ENCODE assay signal across 10 mouse cellular contexts in the genomic region with DNA sequence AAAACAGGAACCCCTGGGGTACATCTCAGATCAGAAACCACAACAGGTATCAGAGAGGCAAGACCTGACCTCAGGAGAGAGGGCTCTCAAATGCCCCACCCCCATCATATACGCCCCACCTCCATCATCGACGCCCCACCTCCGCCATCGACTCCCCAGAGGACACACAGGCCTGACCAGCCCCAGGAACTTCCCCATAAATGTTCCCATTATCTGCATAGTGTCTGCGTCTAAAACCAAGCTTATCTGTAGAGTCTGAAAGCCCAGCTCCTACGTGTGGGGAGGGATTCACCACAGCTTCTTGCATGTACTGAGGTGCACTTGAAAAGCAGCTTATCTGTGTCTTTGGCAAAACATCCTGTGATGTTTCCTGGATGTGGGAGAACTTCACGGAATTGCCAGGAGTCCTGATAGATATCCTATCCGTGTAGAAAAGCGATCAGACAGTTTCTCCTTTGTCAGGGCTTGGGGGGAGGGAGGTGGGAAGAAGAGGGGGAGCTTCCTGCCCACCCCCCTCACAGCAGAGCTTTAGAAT. TPM values are rescaled to one million over a fixed set of nuclear protein-coding genes. Genes with fewer than 3 reads are reported as not detected.
A peak's percentile ranks its signal among the peaks of the same experiment; 100 is the strongest.
DNase-seq lines count a peak whose midpoint lies in the region; ATAC-seq and TF ChIP-seq lines count a peak whose summit lies in the region.
"Had no signal": no experiment of that assay in that cellular context is flagged by ENCODE, and none has a peak within 500 bp of the region (broad histone marks: within the 10 kb centered on the region; RNA-seq: fewer than 3 reads in every experiment).

No protein-coding gene starts in this region.

- H3K4me1 ChIP-seq in heart, embryonic 13.5 days: peaks cover 31% of the 10 kb centered on the region
- peaks cover 31% of the 10 kb centered on the region for H3K4me1 ChIP-seq in liver, postnatal 0 days (ENCODE audit: insufficient read depth)
- no peaks in the 10 kb centered on the region for H3K4me1 ChIP-seq in forebrain, postnatal 0 days (ENCODE audit: insufficient read depth)
- H3K4me1 ChIP-seq: forebrain, embryonic 12.5 days had no signal

- intact Hi-C loops in gastrocnemius, adult 2 months (cut with DNase I): no loop called here
- intact Hi-C loops in gastrocnemius, postnatal 36 days (cut with DNase I): no loop called here

- H3K36me3 ChIP-seq in heart, embryonic 13.5 days: no peaks in the 10 kb centered on the region
- no peaks in the 10 kb centered on the region for H3K36me3 ChIP-seq in liver, postnatal 0 days (replicated peaks; ENCODE audit: insufficient read depth, low read length)
- H3K36me3 ChIP-seq in forebrain, postnatal 0 days (ENCODE audit: insufficient read depth): no peaks in the 10 kb centered on the region
- H3K36me3 ChIP-seq: forebrain, embryonic 12.5 days had no signal

- ATAC-seq in heart, embryonic 13.5 days (ENCODE audit: extremely low read depth, insufficient number of reproducible peaks, low FRiP score, low TSS enrichment): peak; percentile 42; the same call in 1 of the 2 replicates
- ATAC-seq in liver, postnatal 0 days: peak; percentile 64
- ATAC-seq in forebrain, postnatal 0 days: no peak

- no peak for DNase-seq in gastrocnemius, adult 2 months
- DNase-seq in gastrocnemius, postnatal 36 days: no peak
- DNase-seq in liver, postnatal 0 days: peak; percentile 77
- peak; percentile 65 to 75 for DNase-seq in spleen, postnatal 4 days (ENCODE audit: low spot score in 2 of 2)
- no peak for DNase-seq in forebrain, postnatal 0 days
- DNase-seq in cerebellum, adult 9-10 months: no peak
- DNase-seq in cerebellum, adult 18-20 months: no peak

- WGBS in heart, embryonic 13.5 days: 15% methylated on average over 10 of the region's 10 CpGs
- WGBS in liver, postnatal 0 days (ENCODE audit: insufficient replicate concordance): 12% methylated on average over 10 of the region's 10 CpGs
- 63% methylated on average over 10 of the region's 10 CpGs for WGBS in forebrain, postnatal 0 days

- H3K27ac ChIP-seq in gastrocnemius, adult 2 months: peak overlapping the region; percentile 52
- H3K27ac ChIP-seq in heart, embryonic 13.5 days (replicated peaks): peak overlapping the region; percentile 68
- peak overlapping the region; percentile 85 for H3K27ac ChIP-seq in liver, postnatal 0 days (ENCODE audit: low read depth)
- no peak overlapping the region for H3K27ac ChIP-seq in forebrain, postnatal 0 days (ENCODE audit: low read depth, low read length)
- H3K27ac ChIP-seq: forebrain, embryonic 12.5 days had no signal

- no peak for TF ChIP-seq CTCF in gastrocnemius, adult 2 months (IDR thresholded peaks at IDR 0.05)
- TF ChIP-seq CTCF in liver, postnatal 0 days (IDR thresholded peaks at IDR 0.05; ENCODE audit: low read depth): no peak
- TF ChIP-seq CTCF in forebrain, postnatal 0 days (IDR thresholded peaks at IDR 0.05; ENCODE audit: low read depth): no peak

- H3K4me3 ChIP-seq in gastrocnemius, adult 2 months: no peak overlapping the region
- H3K4me3 ChIP-seq in heart, embryonic 13.5 days: no peak overlapping the region
- H3K4me3 ChIP-seq in liver, postnatal 0 days (ENCODE audit: low read depth, low read length): no peak overlapping the region
- H3K4me3 ChIP-seq in forebrain, postnatal 0 days (ENCODE audit: low read depth, low read length): no peak overlapping the region
- H3K4me3 ChIP-seq: forebrain, embryonic 12.5 days had no signal

- TF ChIP-seq EP300 in liver, postnatal 0 days (IDR thresholded peaks at IDR 0.05; ENCODE audit: low read depth): peak; percentile 93

- no peak overlapping the region for H3K9ac ChIP-seq in heart, embryonic 13.5 days
- H3K9ac ChIP-seq in liver, postnatal 0 days (replicated peaks): no peak overlapping the region
- H3K9ac ChIP-seq in forebrain, postnatal 0 days: no peak overlapping the region
- H3K9ac ChIP-seq: forebrain, embryonic 12.5 days had no signal

- H3K27me3 ChIP-seq in heart, embryonic 13.5 days (replicated peaks): no peaks in the 10 kb centered on the region
- no peaks in the 10 kb centered on the region for H3K27me3 ChIP-seq in liver, postnatal 0 days (ENCODE audit: insufficient read depth, low read length)
- no peaks in the 10 kb centered on the region for H3K27me3 ChIP-seq in forebrain, postnatal 0 days (ENCODE audit: insufficient read depth, low read length)
- H3K27me3 ChIP-seq: forebrain, embryonic 12.5 days had no signal

- no peaks in the 10 kb centered on the region for H3K9me3 ChIP-seq in heart, embryonic 13.5 days
- no peaks in the 10 kb centered on the region for H3K9me3 ChIP-seq in liver, postnatal 0 days (ENCODE audit: low read length)
- no peaks in the 10 kb centered on the region for H3K9me3 ChIP-seq in forebrain, postnatal 0 days (ENCODE audit: low read length)
- H3K9me3 ChIP-seq: forebrain, embryonic 12.5 days had no signal

- H3K4me2 ChIP-seq in heart, embryonic 13.5 days: no peak overlapping the region
- peak overlapping the region; percentile 47 for H3K4me2 ChIP-seq in liver, postnatal 0 days (ENCODE audit: low read depth, low read length)
- H3K4me2 ChIP-seq in forebrain, postnatal 0 days (ENCODE audit: low read depth): no peak overlapping the region
- H3K4me2 ChIP-seq: forebrain, embryonic 12.5 days had no signal

RNA-seq across cellular contexts. Expression of a gene that starts 29.8 kb away (rescaled TPM):
- 1 to 10 TPM; 5.9 to 9.0 TPM for total RNA-seq in gastrocnemius, adult 2 months (2021)
- 1 to 10 TPM; 7.7 to 8.5 TPM for total RNA-seq in gastrocnemius, postnatal 36 days (2021)
- polyA plus RNA-seq in heart, embryonic 13.5 days (2015; fragmentation: Nextera tagmentation; extraction: Ambion mirVana): 14.1 and 14.8 TPM in 2 replicates
- polyA plus RNA-seq in liver, postnatal 0 days (2015; fragmentation: Nextera tagmentation; extraction: Ambion mirVana): 20.4 and 20.6 TPM in 2 replicates
- 2.4 and 4.6 TPM in 2 replicates for total RNA-seq in forebrain, postnatal 0 days (2014; rRNA removed)
- polyA plus RNA-seq in forebrain, postnatal 0 days (2015; fragmentation: Nextera tagmentation; extraction: Ambion mirVana): 2.7 and 4.9 TPM in 2 replicates

RNA-seq across cellular contexts. Expression of a gene that starts 37.7 kb away (rescaled TPM):
- total RNA-seq in gastrocnemius, adult 2 months (2021): 1 to 10 TPM; 3.4 to 3.7 TPM
- 1 to 10 TPM; 2.6 to 3.1 TPM for total RNA-seq in gastrocnemius, postnatal 36 days (2021)
- 4.8 and 5.5 TPM in 2 replicates for polyA plus RNA-seq in heart, embryonic 13.5 days (2015; fragmentation: Nextera tagmentation; extraction: Ambion mirVana)
- 0.53 and 0.60 TPM in 2 replicates for polyA plus RNA-seq in liver, postnatal 0 days (2015; fragmentation: Nextera tagmentation; extraction: Ambion mirVana)
- total RNA-seq in forebrain, postnatal 0 days (2014; rRNA removed): 30.5 and 37.8 TPM in 2 replicates
- polyA plus RNA-seq in forebrain, postnatal 0 days (2015; fragmentation: Nextera tagmentation; extraction: Ambion mirVana): 10.5 and 14.6 TPM in 2 replicates

RNA-seq across cellular contexts. Expression of a gene that starts 44.7 kb away (rescaled TPM):
- total RNA-seq in gastrocnemius, adult 2 months (2021): not detected
- not detected for total RNA-seq in gastrocnemius, postnatal 36 days (2021)
- not detected in 2 replicates for polyA plus RNA-seq in heart, embryonic 13.5 days (2015; fragmentation: Nextera tagmentation; extraction: Ambion mirVana)
- 0.31 and 0.39 TPM in 2 replicates for polyA plus RNA-seq in liver, postnatal 0 days (2015; fragmentation: Nextera tagmentation; extraction: Ambion mirVana)
- not detected in 2 replicates for total RNA-seq in forebrain, postnatal 0 days (2014; rRNA removed)
- polyA plus RNA-seq in forebrain, postnatal 0 days (2015; fragmentation: Nextera tagmentation; extraction: Ambion mirVana): 0.30 and 0.39 TPM in 2 replicates
- total RNA-seq: left cerebral cortex, postnatal 14 days had no signal
- polyA plus RNA-seq: forebrain, embryonic 12.5 days had no signal

RNA-seq across cellular contexts. Expression of a gene that starts 58.9 kb away (rescaled TPM):
- total RNA-seq in gastrocnemius, adult 2 months (2021): 1 to 10 TPM; 3.8 to 4.6 TPM
- total RNA-seq in gastrocnemius, postnatal 36 days (2021): 1 to 10 TPM; 3.3 to 3.8 TPM
- 9.9 and 10.1 TPM in 2 replicates for polyA plus RNA-seq in heart, embryonic 13.5 days (2015; fragmentation: Nextera tagmentation; extraction: Ambion mirVana)
- polyA plus RNA-seq in liver, postnatal 0 days (2015; fragmentation: Nextera tagmentation; extraction: Ambion mirVana): 2.6 and 2.7 TPM in 2 replicates
- total RNA-seq in forebrain, postnatal 0 days (2014; rRNA removed): 40.1 and 44.9 TPM in 2 replicates
- 23.7 and 25.5 TPM in 2 replicates for polyA plus RNA-seq in forebrain, postnatal 0 days (2015; fragmentation: Nextera tagmentation; extraction: Ambion mirVana)

Comparison
In these comparisons a context has a peak if more than half of its experiments do, and no peak if none do; other contexts are left out.
1. DNase-seq: peak in liver, postnatal 0 days (single experiment) and spleen, postnatal 4 days (2 of 2); none in gastrocnemius, adult 2 months (single experiment), gastrocnemius, postnatal 36 days (0 of 2), forebrain, postnatal 0 days (single experiment), cerebellum, adult 9-10 months (single experiment) and cerebellum, adult 18-20 months (0 of 2).